Mouse (Mus musculus) erythroblast, embryonic 14.5 days (primary cell): ENCODE results near the gene Slamf9.

Experiments
- GATA1 ChIP-seq: IDR thresholded peaks from 2 replicates; pipeline ENCODE4 v1.6.1; 2012; ENCODE audit warnings: low read length, inconsistent platforms, mixed read lengths
- TAL1 ChIP-seq: IDR thresholded peaks from 3 replicates; pipeline ENCODE4 v1.6.1; 2012; ENCODE audit warnings: low read length, inconsistent platforms, mixed read lengths

DNA sequence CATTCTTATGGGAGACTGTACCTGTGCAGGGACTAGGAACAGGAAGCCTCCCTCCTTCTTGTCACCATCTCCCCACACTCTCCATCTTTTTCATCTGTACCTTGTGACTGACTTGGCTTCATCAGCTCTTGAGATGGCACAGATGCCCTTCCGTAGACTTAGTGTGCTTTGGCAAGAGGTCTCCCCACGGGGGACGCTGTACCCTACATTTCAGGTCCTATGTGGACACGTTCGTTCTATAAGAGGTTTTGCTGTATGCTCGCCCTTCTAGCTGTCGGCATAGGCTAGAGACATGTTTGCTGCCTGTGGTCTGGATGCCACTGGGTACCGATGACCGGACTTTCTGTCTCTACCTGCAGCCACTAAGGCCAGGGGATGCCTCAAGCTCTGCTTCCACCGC, 52.3 kb downstream of the Slamf9 start:
- no peak for TF ChIP-seq GATA1
- TF ChIP-seq TAL1, result no peak
